Mouse (Mus musculus) kidney, postnatal 10 days (tissue): Measurements from ENCODE around the gene Pkd1l2.

Source experiments
- DNase-seq: peaks from one replicate; pipeline ENCODE4 v3.0.0; 2021; ENCODE audit warnings: mixed read lengths

Pkd1l2 gene

DNA sequence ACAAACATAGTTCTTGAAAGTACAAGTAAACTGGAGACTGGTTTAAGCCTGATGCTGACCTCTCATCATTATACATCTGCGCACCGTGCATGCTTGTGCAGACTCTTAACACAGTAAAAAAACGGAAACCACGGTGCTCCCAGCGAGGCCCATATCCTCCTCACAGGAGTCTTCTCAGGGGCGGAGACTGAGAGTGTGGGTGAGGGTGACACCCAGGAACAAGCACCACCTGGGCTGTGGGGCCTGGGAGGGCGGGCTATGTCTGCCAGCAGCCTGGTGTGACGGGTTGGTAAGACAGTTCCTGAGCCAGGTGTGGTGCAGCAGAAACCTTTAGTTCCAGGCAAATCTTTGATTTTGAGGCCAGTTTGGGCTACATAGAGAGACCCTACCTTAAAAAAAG, 129.8 kb downstream of the Pkd1l2 start:
- DNase-seq = no peak

DNA sequence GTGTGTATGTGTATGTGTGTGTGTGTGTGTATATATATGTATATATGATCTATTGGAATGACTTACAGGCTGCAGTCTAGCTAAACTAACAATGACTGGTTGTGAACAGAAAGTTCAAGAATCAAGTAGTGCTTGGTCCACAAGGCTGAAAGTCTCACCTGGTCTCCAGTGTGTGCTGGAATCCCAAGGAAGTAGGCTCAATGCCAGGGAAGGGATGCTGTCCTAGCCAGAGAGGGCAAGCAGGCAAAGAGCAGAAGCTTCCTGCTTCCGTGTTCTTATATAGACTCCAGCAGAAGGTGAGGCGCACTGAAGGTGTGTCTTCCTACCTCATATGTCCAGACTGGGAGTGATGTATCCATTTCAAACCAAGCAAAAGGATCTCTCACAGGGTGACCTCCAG, 130.5 kb downstream of the Pkd1l2 start:
- DNase-seq = no peak

DNA sequence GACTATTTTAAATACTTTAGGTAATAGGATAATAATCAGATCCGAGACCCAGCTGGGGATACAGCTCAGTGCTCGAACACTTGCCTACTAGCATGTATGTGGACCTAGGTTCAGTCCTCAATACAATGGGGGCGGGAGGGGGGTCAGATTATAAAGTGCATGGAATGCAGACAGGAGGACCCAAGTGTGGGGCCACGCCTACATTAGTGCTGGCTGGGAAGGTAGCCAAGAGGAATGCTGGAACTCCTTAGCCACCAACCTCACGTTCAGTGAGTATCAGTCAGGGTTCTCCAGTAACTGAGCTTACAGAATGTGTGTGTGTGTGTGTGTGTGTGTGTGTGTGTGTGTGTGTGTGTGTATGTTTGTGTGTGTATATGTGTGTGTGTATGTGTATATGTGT, 130.9 kb downstream of the Pkd1l2 start:
- DNase-seq = peak; percentile 61

DNA sequence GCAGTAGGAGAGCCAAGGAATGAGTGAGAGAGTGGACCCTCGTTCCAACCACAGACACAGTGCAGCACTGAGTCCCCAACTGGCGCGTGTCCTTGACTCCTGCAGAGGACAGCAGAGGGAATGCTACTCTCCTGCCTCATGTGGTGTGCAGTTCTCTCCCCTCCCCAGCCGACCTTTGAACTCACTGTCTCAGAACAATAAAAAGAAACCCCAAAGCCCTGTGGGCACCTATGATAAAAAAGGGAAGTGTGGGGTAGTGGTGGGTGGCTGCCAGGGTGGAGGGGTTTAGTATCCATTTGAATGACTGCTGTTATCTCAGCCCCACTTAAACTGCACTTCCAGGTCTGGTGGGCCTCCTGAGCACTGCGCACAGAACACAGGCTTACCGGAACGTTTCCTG, 134.7 kb downstream of the Pkd1l2 start:
- DNase-seq = no peak

DNA sequence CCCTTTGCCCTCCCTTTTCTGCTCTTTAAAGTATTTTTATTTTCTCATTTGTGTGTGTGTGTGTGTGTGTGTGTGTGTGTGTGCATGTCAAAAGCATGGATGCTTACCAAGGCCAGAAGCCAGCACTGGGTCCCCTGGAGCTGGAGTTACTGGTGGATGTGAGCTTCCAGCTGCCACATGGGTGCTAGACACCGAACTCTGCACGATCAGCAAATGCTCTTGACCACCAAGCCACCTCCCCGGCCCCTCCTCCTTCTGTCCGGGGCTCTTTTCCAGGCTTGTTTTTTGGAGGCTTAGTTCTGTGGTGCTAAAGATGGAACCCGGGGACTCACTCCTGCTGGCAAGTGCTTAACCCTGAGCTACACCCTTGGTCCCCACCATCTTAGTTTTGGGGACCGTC, 135.4 kb downstream of the Pkd1l2 start:
- peak; percentile 24 for DNase-seq

DNA sequence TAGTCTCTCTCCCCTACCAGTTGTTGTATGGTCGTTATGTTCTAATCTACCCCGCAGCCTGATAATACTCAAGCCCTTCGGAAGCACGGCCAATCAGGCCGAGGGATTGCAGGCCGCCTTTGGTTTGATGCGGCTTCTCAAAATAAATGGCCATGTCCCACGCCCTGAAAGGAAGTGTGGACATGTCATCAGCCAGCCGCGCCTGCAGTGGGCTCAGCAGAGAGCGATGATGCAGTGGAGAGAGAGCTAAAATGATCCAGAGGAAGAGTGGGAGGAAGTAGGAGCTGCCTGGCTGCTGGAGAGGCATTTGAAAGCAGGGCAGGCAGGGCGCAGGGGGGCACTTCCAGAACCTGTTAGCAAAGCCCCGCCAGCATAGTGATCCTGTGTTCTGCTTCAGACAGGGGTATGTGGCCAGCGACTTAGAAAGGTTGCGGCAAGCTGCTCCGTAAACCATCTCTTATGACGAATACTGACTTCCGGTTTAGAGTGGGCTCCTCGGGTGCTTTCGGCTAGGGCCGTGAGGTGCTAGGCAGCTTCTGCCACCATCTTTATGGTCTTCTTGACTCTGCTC, 135.9 kb downstream of the Pkd1l2 start:
- peak; percentile 28 for DNase-seq
